Mouse (Mus musculus) gastrocnemius, postnatal 14 days (tissue): ENCODE measurements around the gene Golga5. TPM values are rescaled to one million over a fixed set of nuclear protein-coding genes. Genes with fewer than 3 reads are reported as not detected.

Source experiments
- DNase-seq: peaks from one replicate; pipeline ENCODE4 v3.0.0; 2021; ENCODE audit warnings: mixed read lengths
- intact Hi-C: fragments of 180-260 bp; cut with DNase I; formaldehyde crosslinking; loops from one replicate; pipeline ENCODE4 v1.15.1; 2025; ENCODE audit warnings: low total_unique reads
- total RNA-seq, 2 experiments: library from RNA; stranded (reverse); gene quantifications; 2 replicates each; pipeline ENCODE4 v1.2.3; 2021

The Golga5 gene
- total RNA-seq, 2 experiments from 2014 or later: 19.8 to 23.2 TPM

GRCm38 (mm10) chr12:102501038-102501437, 32.1 kb downstream of the Golga5 start:
- no peak for DNase-seq
- intact Hi-C loops: no loop called here

- no peak for DNase-seq
- intact Hi-C loops: no loop called here
Observed at GRCm38 (mm10) chr12:102501848-102502595, 33.1 kb downstream of the Golga5 start.

GRCm38 (mm10) chr12:102505131-102505713, 36.3 kb downstream of the Golga5 start:
- intact Hi-C loops: no loop called here

GRCm38 (mm10) chr12:102505949-102506348, 37.0 kb downstream of the Golga5 start:
- no peak for DNase-seq
- intact Hi-C loops: no loop called here

More at GRCm38 (mm10) chr12:102505131-102505713, 36.3 kb downstream of the Golga5 start:
- DNase-seq: no peak

- no peak for DNase-seq
- intact Hi-C loops: no loop called here
Observed at GRCm38 (mm10) chr12:102511363-102511762, 42.4 kb downstream of the Golga5 start.

GRCm38 (mm10) chr12:102514151-102514550, 45.2 kb downstream of the Golga5 start:
- intact Hi-C loops: no loop called here
- no peak for DNase-seq

GRCm38 (mm10) chr12:102514751-102515150, 45.8 kb downstream of the Golga5 start:
- no peak for DNase-seq
- intact Hi-C loops: no loop called here

- intact Hi-C loops: no loop called here
- DNase-seq: no peak
Observed at GRCm38 (mm10) chr12:102516151-102516550, 47.2 kb downstream of the Golga5 start.

- intact Hi-C loops: no loop called here
- no peak for DNase-seq
Observed at GRCm38 (mm10) chr12:102517647-102518046, 48.7 kb downstream of the Golga5 start.

GRCm38 (mm10) chr12:102519929-102520720, 51.2 kb downstream of the Golga5 start:
- intact Hi-C loops: no loop called here
- no peak for DNase-seq

- intact Hi-C loops: no loop called here
- DNase-seq: peak; percentile 9
Observed at GRCm38 (mm10) chr12:102521777-102522319, 52.9 kb downstream of the Golga5 start.

GRCm38 (mm10) chr12:102524216-102524615, 55.3 kb downstream of the Golga5 start:
- no peak for DNase-seq
- intact Hi-C loops: no loop called here

- peak; percentile 54 for DNase-seq
- intact Hi-C loops: no loop called here
Observed at GRCm38 (mm10) chr12:102524760-102525159, 55.8 kb downstream of the Golga5 start.

GRCm38 (mm10) chr12:102527989-102528388, 59.1 kb downstream of the Golga5 start:
- DNase-seq: no peak
- intact Hi-C loops: no loop called here

GRCm38 (mm10) chr12:102535796-102536195, 66.9 kb downstream of the Golga5 start:
- no peak for DNase-seq
- intact Hi-C loops: no loop called here

GRCm38 (mm10) chr12:102540278-102540677, 71.3 kb downstream of the Golga5 start:
- DNase-seq: no peak
- intact Hi-C loops: no loop called here

GRCm38 (mm10) chr12:102541168-102541567, 72.2 kb downstream of the Golga5 start:
- no peak for DNase-seq
- intact Hi-C loops: no loop called here

GRCm38 (mm10) chr12:102545122-102545521, 76.2 kb downstream of the Golga5 start:
- DNase-seq: no peak
- intact Hi-C loops: no loop called here
